Mouse (Mus musculus) CH12.LX (cell line): ENCODE data around the gene Ucn3.

ENCODE experiments used
- CTCF ChIP-seq, 2 experiments: IDR thresholded peaks in 1 of 2; conservative IDR thresholded peaks in 1 of 2; 2 replicates each; pipeline ENCODE4 v1.5.1; 2011 to 2012; ENCODE audit warnings: low read depth in 2 of 2, low read length in 2 of 2, improper control_type of control experiment in 1 of 2, inconsistent platforms in 1 of 2, mild to moderate bottlenecking in 1 of 2, moderate library complexity in 1 of 2
- MXI1 ChIP-seq: IDR thresholded peaks from 2 replicates; pipeline ENCODE4 v1.6.1; 2011; ENCODE audit warnings: mild to moderate bottlenecking, low read depth, low read length, improper control_type of control experiment
- TBP ChIP-seq: conservative IDR thresholded peaks from 2 replicates; pipeline ENCODE4 v1.6.1; 2011; ENCODE audit warnings: low read depth, low read length, improper control_type of control experiment

- TF ChIP-seq MXI1 (peak; percentile 86), TBP (no peak; the same call in 1 of the 2 replicates), CTCF (conservative IDR thresholded peaks at IDR 0.05 in 1 of 2, IDR thresholded peaks at IDR 0.05 in 1 of 2; ENCODE audit: low read depth in 2 of 2, low read length in 2 of 2) (no peak)
Observed at GRCm38 (mm10) chr13:3893126-3893734, 51.9 kb downstream of the Ucn3 start.
